Mouse (Mus musculus) telencephalon, adult 2 months (tissue): ENCODE data around the gene Snrnp27.

Source experiments
- DNase-seq: peaks from one replicate; pipeline ENCODE4 v3.0.0-alpha.2; 2011; ENCODE audit warnings: low read depth, low spot score

The Snrnp27 gene

DNA sequence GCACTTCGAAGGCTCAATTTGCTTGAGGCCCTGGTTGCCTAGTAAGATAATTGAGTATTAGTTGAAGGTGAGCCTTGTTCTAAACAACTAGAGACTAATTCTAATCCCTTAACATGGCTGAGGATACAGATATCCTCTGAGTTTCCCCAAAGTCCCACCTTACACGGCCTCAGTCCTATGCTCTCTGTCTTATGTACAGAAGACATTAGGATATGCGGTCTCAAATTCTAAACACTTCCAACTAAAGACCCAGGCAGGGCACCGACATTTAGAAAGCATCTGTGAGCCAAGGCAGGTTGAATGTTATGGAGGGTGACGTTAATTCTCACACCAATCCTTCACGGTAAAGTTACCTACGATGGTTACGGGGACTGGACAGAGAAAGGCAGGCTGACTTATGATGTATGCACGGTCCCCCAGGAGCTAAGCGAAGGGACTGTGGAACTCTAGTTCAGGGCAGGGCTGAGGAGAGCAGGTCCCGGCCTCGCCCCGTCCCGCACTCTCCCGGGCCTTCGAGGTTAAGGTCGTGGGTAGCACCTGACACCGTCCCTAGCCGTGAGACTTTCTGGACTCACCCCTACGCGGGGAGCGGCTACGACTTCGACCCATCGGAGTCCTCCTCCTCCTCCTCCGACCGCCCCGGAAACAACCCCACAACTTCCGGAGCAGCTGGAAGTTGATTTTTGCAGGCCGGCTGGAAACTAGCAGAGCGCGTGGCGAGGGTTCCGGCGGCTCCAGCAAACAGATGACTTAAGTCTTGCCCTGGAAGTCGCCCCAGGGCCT, at the start of gene Snrnp27:
Gene Snrnp27, minus strand, starts transcription at position 651 of the 783 bp plus-strand sequence.
- peak; percentile 91 for DNase-seq

DNA sequence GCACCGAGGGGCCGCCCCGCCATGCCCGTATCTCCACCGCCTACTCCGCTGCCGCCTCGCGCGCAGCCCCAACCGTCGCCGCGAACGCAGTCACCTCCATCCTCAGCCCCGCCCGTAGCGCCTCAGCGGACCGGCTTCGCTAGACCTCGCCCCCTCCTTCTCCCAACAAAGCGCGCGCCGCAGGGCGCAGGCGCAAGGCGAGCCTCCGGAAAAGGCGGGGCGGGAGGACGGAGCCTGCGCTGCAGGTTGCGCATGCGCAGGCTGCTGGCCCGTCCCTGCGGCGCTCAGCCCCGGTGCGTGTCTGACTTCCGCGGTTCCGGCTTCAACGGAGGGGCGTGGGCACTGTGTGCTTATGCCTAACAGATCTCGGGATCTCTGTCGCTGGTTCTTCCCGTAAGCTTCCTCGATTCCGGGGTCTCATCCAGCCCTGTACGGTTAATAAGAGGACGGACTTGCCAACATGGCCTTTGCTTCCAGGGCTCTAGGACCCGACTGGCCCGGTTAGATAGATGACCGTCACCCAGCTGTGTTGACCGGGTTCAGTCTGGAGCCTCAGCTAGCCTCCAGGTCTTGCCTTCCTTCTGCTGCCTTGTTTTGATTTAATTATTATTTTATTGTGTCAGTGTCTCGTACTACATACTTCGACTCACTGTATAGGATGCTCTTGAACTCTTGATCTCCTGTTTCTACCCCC, 49.0 kb upstream of the Snrnp27 start, which contains the start of gene Gmcl1:
Gene Gmcl1, minus strand, starts transcription at position 201 of the 694 bp plus-strand sequence.
- DNase-seq, result peak; percentile 92

DNA sequence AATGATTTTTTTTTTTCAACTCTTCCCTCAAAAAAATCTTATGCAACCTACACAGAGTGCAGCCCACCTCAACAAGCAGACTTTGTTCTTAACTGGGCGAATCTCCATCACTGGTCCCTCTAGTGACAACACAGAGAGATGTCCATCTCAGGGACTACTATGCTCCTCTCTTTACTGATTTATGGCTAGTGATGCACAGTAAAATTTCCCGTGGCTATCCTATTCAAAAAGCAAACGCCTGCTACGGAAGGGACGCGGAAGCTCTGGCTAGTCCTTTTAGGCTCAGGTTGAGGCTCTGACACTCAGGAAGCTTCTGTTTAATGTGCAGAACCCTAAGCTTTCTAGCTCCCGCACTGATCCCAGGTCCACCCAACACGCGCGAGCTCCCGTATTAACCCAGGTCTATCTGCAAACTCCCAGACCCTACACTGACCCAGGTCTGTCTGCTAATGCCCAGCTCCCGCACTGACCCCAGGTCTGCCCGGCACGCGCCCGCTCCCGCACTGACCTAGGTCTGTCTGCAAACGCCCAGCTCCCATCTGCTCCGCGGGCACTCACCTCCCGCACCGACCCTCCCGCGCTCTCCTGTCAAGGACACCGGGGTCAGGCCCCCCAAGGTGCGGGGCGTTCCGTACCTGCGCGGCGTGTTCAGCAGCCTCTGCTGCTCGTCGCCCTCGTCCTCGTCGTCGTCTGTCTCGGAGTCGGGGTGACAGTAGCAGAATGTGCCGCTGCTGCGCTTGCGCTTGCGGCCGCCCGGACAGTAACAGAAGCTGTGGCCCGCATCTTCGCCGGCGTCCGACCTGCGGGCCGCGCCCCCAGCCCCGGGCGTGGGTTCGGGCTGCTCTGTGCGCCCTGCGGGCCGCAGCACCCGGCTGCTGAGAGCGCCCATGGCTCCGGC, 48.2 kb upstream of the Snrnp27 start:
- peak; percentile 18 for DNase-seq

DNA sequence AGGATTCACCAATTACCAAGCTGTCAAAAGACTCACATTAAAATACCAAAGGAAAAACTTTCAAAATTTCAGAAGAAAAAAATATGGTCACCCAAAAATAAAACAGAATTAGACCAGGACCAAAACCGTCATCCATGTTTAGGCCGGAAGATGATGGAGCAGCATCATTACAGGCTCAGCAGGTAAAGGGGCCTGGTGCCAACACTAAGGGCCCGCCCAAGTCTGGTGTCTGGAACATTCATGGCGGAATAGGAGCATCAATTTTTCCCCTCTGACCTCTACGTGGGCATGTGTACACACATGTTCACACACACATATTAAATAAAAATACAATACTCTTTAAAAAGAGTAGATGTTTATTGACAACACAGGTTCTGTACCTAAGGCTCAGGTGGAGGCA, 44.4 kb upstream of the Snrnp27 start:
- no peak for DNase-seq

DNA sequence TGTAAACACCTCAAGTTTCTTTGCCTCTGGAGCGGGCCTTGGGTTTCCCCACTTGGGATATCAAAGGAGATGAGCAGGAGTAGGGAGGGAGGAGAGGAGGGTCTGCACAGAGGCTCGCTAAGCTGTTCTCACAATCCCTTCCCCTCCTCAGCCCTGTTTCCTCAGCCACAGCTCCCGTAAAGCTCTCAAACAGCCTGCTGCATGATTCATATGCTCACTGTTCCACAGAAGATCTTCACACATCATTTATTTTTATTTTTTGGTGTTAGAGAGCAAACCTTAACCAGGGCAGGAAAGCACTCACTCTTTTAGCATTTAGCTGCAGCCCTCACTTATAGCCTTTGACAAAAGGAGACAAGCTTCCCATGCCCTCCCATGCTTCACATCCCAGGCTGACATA, 37.7 kb upstream of the Snrnp27 start:
- no peak for DNase-seq

DNA sequence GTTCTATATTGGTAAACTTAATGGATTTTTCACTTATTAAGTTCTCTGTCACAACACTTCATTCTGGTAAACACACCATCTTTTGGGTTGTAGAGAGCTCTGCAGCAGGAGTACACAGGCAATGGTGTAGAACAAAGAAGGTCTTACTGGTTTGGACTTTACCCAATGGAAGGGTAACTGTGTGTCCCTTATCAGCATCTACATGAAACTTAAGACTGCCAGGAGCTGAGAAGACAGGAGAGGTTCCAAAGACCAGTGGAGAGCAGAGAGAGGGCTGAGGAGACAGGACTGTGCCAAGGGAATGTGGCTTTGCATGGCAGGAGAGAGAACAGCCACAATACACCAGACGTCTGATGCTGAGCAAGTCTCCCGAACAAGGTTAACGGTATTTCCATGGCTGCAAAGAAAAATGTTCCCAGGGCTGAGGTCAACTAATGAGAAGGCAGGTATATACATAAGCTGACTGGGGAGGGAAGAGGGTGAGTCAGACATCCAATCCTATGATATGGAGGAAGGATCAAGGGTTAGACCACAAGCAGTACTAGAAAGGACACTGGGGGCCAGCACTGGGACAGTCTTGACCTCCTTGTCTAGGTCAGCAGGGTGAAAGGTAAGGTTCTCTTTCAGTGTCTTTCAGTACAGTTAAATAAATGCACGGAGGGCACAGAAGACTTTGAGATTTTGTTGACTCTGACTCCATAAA, 23.9 kb upstream of the Snrnp27 start:
- no peak for DNase-seq

DNA sequence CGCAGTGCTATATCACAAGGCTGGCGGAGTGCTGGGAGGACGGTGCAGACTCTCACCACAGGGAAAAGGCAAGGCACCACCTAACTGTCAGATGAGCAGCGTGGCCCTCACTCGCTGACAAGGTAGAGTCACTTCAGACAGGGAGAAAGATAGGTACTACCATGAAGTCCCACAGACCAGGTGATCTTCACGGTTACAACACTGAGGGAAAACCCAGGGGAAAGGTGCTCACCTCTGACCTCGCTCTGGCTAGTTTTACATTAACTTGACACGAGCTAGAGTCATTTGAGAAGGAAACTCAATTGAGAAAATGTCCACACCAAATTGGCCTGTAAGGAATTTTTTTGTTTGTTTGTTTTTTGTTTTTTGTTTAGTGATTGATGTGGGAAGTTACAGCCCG, 18.3 kb upstream of the Snrnp27 start:
- DNase-seq, result no peak

DNA sequence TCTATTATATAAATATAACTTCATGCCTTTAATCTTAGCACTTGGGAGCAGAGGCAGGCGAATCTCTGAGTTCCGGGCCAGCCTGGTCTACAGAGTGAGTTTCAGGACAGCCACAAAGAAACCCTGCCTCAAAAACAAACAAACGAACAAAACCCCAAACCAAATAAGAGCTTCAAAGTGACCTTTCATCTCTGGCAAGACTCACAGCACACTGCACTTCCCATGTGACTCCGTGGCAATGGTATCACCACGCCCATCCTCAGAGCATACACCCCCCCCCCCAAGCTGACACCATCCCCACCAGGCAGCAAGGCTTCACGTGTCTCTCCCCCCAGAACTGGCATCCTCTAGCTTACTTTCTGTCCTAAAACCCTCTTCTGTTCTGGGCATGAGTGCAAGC, 13.6 kb upstream of the Snrnp27 start:
- DNase-seq, result no peak

DNA sequence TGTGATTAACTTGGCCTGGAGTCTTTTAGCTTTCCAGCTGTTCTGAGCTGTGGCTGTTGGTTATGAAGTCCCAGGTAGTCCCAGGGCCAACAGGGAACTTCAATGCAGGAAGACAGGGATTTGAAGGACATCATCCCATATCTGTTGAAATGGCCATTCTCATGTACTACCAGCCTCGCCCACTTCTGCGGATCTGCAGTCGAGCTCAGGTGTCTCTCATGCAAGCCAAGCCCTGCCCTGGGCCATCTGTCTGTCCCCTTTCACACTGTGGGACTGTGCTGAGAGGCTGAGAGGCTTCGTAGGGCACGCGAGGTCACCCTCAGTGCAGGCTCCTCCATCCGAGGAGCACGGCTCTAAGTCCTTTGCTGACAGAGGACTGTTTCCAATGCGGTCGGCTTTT, 11.9 kb upstream of the Snrnp27 start:
- DNase-seq, result no peak

DNA sequence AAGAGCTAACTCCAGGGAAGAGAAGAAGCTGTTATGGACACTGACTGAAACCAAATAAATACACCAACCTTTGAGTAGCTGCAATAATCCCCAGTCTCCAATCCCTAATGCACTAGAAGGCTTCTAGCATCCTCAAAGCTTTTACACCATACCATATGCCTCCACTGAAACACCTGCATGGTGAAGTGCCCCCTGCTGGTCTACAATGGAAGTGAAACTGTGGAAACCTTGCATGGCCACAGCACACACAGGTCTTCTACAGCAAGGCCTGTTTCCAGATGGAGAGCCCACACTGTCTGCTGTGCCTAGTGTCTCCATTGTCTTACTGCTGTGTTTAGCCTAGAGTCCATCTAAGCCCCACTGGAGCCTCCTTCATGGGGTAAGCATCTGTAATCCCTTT, 10.1 kb upstream of the Snrnp27 start:
- no peak for DNase-seq

DNA sequence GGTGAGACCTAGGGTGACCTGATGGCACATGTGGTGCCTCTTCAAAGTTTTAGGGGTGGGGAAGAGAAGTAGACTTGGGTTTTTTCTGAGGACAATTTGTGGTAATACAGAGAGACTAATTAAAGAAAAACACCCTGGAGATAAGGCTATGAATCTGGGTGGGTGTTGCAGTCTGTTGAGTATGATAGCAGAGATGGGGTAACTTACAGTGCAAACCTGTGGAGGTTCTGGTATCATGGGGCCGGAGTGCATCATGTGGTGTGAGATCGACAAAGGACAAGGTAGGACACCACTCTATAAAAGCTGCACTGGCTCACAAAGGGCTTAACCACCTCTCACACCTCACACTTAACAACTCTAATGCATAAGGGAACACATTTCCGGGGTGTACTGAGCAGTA, 5.3 kb upstream of the Snrnp27 start:
- DNase-seq, result no peak

DNA sequence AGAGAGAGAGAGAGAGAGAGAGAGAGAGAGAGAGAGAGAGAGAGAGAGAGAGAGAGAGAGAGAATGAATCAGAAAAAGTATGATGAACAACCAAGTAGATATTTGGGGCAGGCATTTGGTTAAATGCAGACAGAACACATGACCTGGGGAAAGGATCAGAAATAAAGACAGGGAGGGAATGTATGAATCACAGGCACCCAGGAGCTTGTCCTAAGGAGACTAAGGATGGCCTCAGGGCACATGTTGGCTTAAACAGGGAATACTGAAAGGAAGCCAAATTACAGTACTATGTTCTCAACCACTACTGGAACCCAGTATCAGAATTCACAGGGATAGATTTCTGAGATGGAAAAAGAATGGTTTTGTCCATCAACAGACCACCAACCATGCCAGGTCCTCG, 2.6 kb upstream of the Snrnp27 start:
- no peak for DNase-seq

DNA sequence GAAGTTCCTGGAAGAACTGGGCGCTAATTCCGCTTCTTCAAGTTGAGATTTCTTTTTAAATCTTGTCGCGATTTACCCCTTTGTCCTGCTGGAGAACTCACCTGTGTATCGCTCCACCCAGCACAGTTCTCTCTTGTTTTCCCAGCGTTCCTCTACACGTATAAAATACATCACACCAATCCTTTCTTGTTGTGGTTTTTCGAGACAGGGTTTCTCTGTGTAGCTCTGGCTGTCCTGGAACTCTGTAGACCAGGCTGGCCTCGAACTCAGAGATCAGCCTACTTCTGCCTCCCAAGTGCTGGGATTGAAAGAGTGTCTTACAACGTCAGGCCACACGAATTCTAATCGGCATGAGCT, 311 bp upstream of the Snrnp27 start:
- no peak for DNase-seq

DNA sequence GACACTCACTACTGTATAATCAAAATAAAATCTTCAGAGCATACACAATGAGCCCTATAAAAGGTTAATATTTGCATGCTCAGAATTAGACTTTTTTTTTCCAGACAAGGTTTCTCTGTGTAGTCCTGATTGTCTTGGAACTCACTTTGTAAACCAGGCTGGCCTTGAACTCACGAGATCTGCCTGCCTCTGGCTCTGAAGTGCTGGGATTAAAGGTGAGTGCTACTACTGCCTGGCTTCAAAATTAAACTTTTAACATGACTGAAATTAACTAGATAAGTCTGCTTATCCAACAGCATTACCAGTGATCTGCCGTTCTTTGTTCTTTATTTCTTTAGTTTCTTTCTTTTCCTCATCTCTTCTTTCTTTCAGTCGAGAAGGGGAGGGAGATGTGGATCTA, 3.0 kb downstream of the Snrnp27 start:
- DNase-seq, result no peak

DNA sequence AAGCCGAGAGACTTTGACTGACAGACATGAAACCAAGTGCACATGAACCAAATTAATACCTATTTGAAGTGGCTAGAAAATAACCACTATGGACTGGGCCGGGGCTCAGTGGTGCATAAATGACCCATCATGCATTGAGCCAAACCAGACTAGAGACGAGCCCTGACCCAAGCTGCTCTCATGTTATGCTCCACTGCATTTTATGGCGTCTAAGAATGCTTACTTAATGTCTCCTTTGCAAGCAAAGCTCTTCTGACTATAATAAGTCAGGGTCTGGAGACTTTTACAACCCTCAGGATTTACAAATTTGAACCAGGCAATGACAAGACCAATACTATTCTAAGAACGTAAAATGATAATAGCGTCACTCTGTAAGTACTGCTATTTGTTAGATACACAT, 6.0 kb downstream of the Snrnp27 start:
- no peak for DNase-seq

DNA sequence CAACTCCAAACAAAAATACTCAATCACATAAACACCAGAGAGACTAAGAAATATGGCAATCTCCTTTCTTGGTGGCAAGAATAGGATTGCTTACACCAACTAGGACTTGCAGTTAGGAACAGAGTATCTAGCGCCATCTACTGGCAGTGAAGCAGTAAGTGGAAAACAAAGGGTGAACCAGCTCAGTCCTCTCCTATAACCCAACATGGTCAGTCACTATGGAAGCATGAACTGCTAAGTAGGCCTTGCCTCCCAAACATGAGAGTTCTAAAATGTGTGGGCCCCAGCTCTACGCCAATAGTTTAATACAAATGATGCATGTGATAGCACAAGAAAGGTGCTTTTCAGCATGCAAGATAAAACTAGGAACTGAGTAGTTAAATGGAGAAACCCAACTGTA, 13.4 kb downstream of the Snrnp27 start:
- peak; percentile 78 for DNase-seq

DNA sequence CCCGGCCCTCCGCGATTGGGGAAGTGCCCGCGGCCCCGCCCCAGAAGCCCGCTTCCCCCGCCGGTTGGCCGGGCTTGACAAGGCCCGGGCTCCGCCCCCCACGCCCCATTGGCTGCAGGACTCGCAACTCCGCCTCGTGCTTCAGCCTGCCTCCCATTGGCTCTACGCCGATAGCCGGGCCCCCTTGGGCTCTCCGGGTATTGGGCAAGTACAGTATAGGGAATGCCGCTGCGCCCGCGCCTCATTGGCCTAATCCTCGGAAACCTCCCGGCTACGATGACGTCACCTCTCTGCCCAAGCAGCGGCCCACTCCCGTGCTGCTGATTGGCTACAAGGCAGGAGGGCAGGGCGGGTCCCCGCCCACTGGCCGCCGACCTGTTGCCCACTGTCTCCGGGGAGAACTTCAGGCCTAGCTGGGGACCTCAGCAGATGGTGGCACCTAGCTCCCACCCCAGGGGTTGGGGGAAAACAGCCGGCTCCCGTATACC, 15.0 kb downstream of the Snrnp27 start:
- peak; percentile 100 for DNase-seq

DNA sequence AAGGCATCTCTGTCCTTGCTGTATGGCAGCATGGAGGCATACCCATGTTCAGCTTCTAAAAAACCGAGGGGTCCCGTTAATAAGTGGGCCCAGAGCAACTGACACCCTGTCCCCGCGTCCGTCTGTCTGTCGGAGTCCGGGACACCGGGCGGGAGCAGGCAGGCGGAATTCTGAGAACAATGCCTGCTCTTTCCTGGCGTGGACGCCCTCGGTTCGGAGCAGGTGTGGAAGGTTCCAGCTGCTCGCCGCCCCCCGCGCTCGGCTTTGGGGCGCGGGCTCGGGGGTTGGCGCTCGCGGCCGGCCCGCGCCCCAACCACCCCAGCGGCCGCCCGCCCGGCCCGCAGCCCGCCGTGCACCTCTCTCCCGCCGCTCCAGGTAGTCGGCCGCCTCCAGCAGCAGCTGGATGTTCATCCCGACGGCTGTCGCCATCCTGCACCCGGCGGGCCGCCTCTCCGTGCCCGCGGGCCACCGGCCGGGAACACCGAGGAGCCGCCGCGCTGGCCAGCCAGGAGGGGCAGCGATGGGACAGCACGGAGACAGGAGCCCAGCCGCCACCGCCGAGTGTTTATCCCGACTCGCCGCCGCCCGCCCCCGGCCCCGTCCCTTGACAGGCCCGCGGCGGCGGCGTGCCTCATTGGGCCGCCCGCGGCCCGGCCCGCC, 15.6 kb downstream of the Snrnp27 start, which contains the start of gene Mxd1:
Gene Mxd1, minus strand, starts transcription at position 582 of the 660 bp plus-strand sequence.
- DNase-seq, result no peak

DNA sequence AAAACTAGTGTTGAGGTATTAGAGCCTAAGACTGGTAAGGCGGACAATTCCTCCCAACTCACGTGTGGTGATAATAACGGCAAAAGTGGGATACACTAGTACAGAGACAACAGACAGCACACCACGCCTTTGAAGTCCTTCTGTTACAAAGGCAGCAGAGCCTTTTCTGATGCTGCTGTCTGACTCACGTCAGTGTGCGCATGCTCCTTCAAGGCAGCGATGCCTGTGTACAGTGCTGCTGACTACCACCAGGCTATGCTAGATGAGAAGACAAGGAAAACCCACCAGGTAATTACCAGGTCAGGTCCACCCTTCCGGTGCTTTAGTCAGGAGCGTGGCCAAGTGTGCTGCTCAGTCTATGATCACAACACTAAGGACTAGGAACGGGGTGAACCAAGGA, 17.3 kb downstream of the Snrnp27 start:
- no peak for DNase-seq

DNA sequence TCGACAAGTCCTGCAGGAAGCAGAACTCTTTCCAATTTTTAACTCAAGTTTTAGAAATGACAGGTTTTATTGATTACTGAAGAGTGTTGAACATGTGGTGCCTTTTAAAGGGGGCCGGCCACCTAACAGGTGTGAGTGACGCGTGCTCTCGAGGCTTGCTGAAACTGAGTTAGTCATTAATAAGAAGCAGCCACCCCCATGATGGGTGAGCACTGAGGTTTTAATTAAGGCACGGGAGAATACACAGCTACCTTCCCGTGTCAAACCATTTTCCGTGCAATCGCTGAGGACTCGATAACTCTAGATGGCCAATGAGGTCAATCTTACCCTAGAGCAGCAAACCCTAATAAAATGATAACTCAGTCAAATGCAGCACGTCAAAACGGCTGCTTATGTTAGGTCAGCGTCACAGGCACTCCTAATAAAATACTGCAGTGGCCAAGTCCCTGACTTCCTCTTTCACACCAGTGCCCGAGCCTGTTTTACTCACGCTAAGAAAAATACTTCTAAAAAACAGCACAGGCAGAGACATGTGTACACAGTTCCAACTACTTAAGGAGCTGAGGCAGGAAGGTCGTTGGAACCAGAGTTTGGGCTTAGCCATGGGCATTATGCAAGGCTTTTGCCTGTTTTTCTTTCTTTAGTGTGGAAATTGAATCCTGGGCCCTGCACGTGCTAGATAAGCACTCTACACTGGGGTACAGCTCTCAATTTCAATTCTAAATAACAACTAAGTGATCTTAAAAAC, 18.6 kb downstream of the Snrnp27 start:
- DNase-seq, result no peak
